Mouse (Mus musculus): ENCODE measurements around the gene Scyl2.
"Not testable (repeated sequence)": the region's sequence is repeated elsewhere in the genome, so short reads cannot be mapped to it uniquely, and the experiment has no call there.

Gene Scyl2

GRCm38 (mm10) chr10:89686139-89686808 is at the start of gene Scyl2:
TSS of gene Scyl2 (minus strand) at chr10:89686285.
- DNase-seq (ENCODE audit: extremely low spot score, low read depth, low spot score), result peak; percentile 73

- peak; percentile 78 for DNase-seq (ENCODE audit: extremely low spot score, low read depth, low spot score)
Observed at GRCm38 (mm10) chr10:89732001-89732794, 46.1 kb upstream of the Scyl2 start, which contains the start of gene Actr6. TSS of gene Actr6 (minus strand) at chr10:89732295.

GRCm38 (mm10) chr10:89731341-89731740 is 45.3 kb upstream of the Scyl2 start:
- no peak for DNase-seq (ENCODE audit: extremely low spot score, low read depth, low spot score)

- DNase-seq (ENCODE audit: extremely low spot score, low read depth, low spot score), result no peak
Observed at GRCm38 (mm10) chr10:89730386-89730785, 44.3 kb upstream of the Scyl2 start.

GRCm38 (mm10) chr10:89722247-89723195 is 36.4 kb upstream of the Scyl2 start:
- no peak for DNase-seq (ENCODE audit: extremely low spot score, low read depth, low spot score)

- DNase-seq (ENCODE audit: extremely low spot score, low read depth, low spot score), result no peak
Observed at GRCm38 (mm10) chr10:89720796-89721195, 34.7 kb upstream of the Scyl2 start.

- DNase-seq (ENCODE audit: extremely low spot score, low read depth, low spot score), result no peak
Observed at GRCm38 (mm10) chr10:89720252-89720651, 34.2 kb upstream of the Scyl2 start.

GRCm38 (mm10) chr10:89714910-89715309 is 28.8 kb upstream of the Scyl2 start:
- no peak for DNase-seq (ENCODE audit: extremely low spot score, low read depth, low spot score)

GRCm38 (mm10) chr10:89708720-89709119 is 22.6 kb upstream of the Scyl2 start:
- no peak for DNase-seq (ENCODE audit: extremely low spot score, low read depth, low spot score)

GRCm38 (mm10) chr10:89707397-89707796 is 21.3 kb upstream of the Scyl2 start:
- DNase-seq (ENCODE audit: extremely low spot score, low read depth, low spot score), result no peak

- no peak for DNase-seq (ENCODE audit: extremely low spot score, low read depth, low spot score)
Observed at GRCm38 (mm10) chr10:89703042-89703441, 17.0 kb upstream of the Scyl2 start.

GRCm38 (mm10) chr10:89697956-89698355 is 11.9 kb upstream of the Scyl2 start:
- no peak for DNase-seq (ENCODE audit: extremely low spot score, low read depth, low spot score)

- not testable (repeated sequence) for DNase-seq (ENCODE audit: extremely low spot score, low read depth, low spot score)
Observed at GRCm38 (mm10) chr10:89696270-89696669, 10.2 kb upstream of the Scyl2 start.

GRCm38 (mm10) chr10:89695194-89695911 is 9.3 kb upstream of the Scyl2 start:
- DNase-seq (ENCODE audit: extremely low spot score, low read depth, low spot score), result no peak

GRCm38 (mm10) chr10:89690021-89690420 is 3.9 kb upstream of the Scyl2 start:
- no peak for DNase-seq (ENCODE audit: extremely low spot score, low read depth, low spot score)

GRCm38 (mm10) chr10:89687455-89687854 is 1.4 kb upstream of the Scyl2 start:
- DNase-seq (ENCODE audit: extremely low spot score, low read depth, low spot score), result no peak

GRCm38 (mm10) chr10:89685391-89686138 is 520 bp downstream of the Scyl2 start:
- no peak for DNase-seq (ENCODE audit: extremely low spot score, low read depth, low spot score)

- DNase-seq (ENCODE audit: extremely low spot score, low read depth, low spot score), result no peak
Observed at GRCm38 (mm10) chr10:89682961-89683360, 3.1 kb downstream of the Scyl2 start.

- DNase-seq (ENCODE audit: extremely low spot score, low read depth, low spot score), result no peak
Observed at GRCm38 (mm10) chr10:89682157-89682556, 3.9 kb downstream of the Scyl2 start.

GRCm38 (mm10) chr10:89681706-89682105 is 4.4 kb downstream of the Scyl2 start:
- no peak for DNase-seq (ENCODE audit: extremely low spot score, low read depth, low spot score)

Measured in hindlimb bud, embryonic 11.5 days (tissue).